Mouse (Mus musculus) liver, adult (tissue): ENCODE results near the gene Pif1.
A peak's percentile ranks its signal among the peaks of the same experiment; 100 is the strongest.

Experiments used
- GATA4 ChIP-seq: IDR thresholded peaks from 2 replicates; pipeline ENCODE4 v1.6.1; 2014; ENCODE audit warnings: mild to moderate bottlenecking, low read length; ENCODE audit not compliant: insufficient replicate concordance

Pif1 gene

GRCm38 (mm10) chr9:65576861-65577510 is 10.0 kb upstream of the Pif1 start:
- TF ChIP-seq GATA4 = no peak

- no peak for TF ChIP-seq GATA4
Observed at GRCm38 (mm10) chr9:65577511-65578196, 9.3 kb upstream of the Pif1 start.

GRCm38 (mm10) chr9:65578801-65579249 is 8.1 kb upstream of the Pif1 start:
- TF ChIP-seq GATA4 = peak; percentile 69; the same call in 1 of the 2 replicates

GRCm38 (mm10) chr9:65579781-65580371 is 7.1 kb upstream of the Pif1 start, which contains the start of gene Plekho2:
Plekho2 (minus strand) TSS chr9:65580040.
- no peak for TF ChIP-seq GATA4

GRCm38 (mm10) chr9:65580401-65581256 is 6.3 kb upstream of the Pif1 start:
- no peak for TF ChIP-seq GATA4

- TF ChIP-seq GATA4 = no peak
Observed at GRCm38 (mm10) chr9:65583045-65583444, 3.9 kb upstream of the Pif1 start.

GRCm38 (mm10) chr9:65587270-65587572 is 261 bp downstream of the Pif1 start:
- no peak for TF ChIP-seq GATA4

GRCm38 (mm10) chr9:65587573-65588358 is 806 bp downstream of the Pif1 start:
- TF ChIP-seq GATA4 = no peak

GRCm38 (mm10) chr9:65589091-65589490 is 2.1 kb downstream of the Pif1 start:
- no peak for TF ChIP-seq GATA4

- TF ChIP-seq GATA4 = no peak
Observed at GRCm38 (mm10) chr9:65592721-65593120, 5.8 kb downstream of the Pif1 start.

- TF ChIP-seq GATA4 = no peak
Observed at GRCm38 (mm10) chr9:65593596-65593995, 6.6 kb downstream of the Pif1 start.

- TF ChIP-seq GATA4 = no peak
Observed at GRCm38 (mm10) chr9:65598765-65599249, 11.8 kb downstream of the Pif1 start.

- no peak for TF ChIP-seq GATA4
Observed at GRCm38 (mm10) chr9:65600951-65601350, 14.0 kb downstream of the Pif1 start.

GRCm38 (mm10) chr9:65603401-65604102 is 16.6 kb downstream of the Pif1 start:
- no peak for TF ChIP-seq GATA4
